Mouse (Mus musculus) kidney, postnatal 36 days (tissue): ENCODE measurements around the gene 1700029F12Rik.

ENCODE experiments used
- DNase-seq, 2 experiments: peaks; one replicate each; pipeline ENCODE4 v3.0.0; 2021 to 2022; ENCODE audit warnings: mixed read lengths in 2 of 2

The 1700029F12Rik gene

DNA sequence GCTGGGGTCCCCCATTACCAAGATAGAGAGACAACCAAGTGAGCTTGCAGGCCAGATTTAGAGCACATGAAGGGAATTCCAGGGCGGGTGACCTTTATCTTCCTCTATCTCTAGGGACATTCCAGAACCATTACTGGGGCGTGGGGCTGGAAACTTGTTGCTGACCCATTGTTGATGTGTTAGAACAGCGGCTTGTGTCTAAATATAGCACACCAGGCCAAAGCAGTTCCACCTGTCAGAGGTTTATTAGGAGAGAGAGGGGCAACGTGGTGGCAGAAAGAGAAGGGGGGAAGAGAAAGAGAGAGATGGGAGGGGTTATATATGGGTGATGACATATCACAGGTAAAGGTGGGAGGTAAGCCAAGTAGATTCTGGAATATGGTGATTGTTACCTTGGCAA, 12.3 kb downstream of the 1700029F12Rik start:
- DNase-seq: no peak

DNA sequence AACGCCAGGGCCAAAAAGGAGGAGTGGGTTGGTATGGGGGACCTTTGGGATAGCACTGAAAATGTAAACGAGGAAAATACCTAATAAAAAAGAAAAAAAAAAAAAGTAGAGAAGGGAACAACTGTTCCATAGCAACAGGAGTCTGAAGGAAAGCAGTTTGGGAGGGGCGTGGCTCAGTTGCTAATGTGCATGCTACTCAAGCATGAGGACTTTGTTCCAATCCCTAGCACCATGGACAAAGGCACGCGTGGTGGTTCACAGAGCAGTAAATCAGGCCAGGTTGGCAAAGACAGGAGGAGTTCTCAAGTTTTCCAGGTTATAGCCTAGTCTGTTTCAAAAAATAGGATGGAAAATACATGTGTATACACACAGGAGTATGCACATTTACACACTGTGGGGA, 14.0 kb downstream of the 1700029F12Rik start:
- DNase-seq: peak; percentile 9 to 40

DNA sequence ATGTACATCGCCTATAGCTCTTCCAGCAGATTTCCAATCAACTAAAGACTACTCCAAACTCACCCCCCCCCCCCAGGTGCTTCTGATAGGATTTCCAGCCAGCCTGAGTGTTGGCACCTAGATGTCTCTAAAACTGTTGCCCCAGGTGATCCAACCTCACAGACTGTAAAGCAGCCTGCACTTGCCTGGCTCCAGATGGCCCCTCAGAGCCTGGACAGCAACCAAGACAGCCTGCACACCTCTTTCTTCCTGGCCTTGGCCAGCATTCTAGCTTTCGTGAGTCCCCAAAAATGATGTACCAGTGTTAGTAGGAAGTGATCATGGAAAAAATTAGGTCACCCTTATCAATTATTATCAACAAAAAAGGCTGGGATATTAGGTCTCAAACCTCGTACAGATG, 16.5 kb downstream of the 1700029F12Rik start:
- DNase-seq: no peak

DNA sequence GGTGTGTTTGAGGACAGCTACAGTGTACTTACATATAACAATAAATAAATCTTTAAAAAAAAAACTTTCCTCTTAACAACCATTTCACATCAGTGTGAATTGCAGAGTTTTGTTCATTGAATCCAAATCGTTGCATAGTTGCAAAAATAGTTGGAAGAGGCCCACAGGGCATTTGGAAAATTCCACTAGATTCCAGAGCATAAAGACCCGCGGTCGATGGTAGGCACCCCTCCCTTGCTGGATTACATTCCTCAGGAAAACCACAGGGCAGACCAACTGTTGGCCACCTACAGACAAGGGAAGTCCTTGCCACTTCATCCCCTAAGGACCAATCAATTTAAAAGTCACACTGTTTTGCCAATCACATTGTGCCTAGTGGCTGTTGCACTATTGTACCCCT, 19.8 kb downstream of the 1700029F12Rik start:
- no peak for DNase-seq

DNA sequence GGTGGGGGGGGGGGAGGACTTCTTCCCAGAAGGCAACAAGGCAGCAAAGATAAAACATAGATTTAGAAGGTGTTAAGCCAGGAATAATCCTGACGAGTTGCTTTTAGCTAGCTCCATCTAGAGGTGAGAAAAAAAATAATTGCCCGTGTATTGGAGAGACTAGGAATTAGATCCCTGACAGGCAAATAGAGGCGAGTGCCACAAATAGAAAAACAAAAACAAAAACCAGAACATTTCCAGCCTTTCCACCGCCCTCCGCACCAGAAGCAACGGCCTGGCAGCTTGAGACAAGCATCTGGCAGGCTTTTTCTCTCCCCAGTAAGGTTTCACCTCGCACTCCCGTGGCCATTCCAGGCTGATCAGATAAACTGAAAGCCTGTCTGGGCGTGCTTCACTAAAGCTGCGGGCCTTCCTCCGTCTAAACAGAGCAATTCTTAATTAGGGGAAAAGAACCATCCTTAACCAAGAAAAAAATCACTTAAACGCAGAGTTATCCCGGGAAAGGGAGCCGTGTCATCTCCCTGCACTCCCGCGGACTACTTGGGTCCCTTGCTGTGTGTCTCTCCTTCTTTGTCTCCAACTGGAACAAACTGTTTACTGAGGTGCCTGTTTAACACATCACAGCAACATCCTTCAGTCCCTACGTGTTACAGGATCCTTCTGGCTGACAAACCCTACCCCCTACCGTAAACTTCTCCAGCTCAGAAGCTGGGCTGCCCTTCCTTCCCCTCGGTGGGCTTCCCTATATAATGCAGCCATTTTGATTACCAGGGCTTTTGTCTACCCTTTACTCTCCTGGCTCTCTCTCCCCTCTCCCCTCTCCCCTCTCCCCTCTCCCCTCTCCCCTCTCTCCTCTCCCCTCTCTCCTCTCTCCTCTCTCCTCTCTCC, 25.7 kb downstream of the 1700029F12Rik start:
- DNase-seq: peak; percentile 13 to 41

DNA sequence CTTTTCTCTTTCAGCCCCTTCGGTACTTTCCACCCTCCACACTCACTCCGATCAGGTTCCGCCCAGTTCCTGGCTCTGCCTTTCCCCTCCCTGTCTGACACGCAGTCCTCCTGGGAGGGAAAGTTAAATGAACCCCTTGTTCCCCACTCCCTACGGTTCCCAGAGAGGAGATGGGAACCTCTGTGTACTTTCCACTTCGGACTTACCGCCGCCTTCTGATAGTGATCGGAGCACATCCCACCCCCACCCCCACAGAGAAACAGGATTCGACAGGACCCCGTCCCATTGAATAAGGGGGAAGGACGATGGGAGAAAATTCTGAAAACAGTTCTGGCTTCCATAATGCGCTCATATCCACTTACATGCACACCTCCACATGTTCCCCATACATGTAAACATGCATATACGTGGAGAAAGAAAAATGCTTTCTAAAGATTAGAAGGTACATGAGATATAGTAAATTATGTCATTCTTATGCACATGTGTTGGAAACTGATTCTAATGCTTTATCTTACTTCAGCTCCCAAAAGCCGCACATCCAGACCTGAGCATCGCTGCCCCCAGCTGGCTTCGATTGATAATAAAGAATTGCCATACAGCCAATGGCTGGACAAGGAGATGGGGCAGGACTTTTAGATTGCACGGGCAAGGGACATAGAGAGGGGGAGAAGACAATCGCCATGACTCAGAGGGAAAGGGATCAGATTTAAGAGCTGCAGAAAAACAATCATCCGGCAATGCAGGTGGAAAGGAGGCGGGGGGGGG, 26.5 kb downstream of the 1700029F12Rik start:
- no peak for DNase-seq

DNA sequence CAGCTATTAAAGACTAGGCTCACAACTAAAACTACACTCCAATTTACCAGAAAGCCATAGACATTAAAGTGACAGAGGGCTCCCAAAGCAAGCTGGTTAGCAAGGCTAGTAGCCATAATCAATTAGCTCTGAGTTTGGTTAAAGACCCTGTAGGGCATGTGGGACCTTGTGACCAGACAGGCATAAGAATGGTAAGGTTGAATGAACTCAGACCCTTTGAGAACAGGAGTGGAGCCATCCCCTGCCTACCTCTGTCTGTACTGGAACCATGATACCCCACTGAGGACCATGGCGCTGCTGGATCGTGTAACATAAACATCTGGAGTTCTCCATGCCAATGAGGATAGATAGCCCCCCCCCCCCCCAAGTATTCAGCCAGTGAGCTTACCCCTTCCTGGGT, 27.4 kb downstream of the 1700029F12Rik start:
- DNase-seq: no peak

- DNase-seq: no peak
Measured at GRCm38 (mm10) chr13:96997080-96997479, 37.1 kb downstream of the 1700029F12Rik start.

DNA sequence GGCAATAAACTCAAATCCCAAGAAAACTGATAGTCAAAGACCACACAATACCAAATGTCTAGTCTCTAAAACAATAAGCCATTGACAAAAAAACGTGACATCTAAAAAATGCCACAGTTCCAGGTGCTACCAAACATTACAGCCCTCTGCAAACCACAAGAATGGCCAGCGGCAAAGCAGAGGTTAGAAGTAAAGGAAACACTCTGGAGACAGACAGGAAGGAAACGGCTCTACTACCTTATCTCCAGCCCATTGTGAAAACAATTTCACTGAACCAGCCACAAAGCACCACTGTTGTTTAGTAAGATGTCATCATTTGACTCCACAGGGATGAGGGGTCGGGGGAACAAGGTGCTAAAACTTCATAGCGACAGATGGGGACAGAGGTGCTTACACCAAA, 38.9 kb downstream of the 1700029F12Rik start:
- no peak for DNase-seq

GRCm38 (mm10) chr13:96993291-96993989, 40.7 kb downstream of the 1700029F12Rik start:
- peak; percentile 56 to 67 for DNase-seq

GRCm38 (mm10) chr13:96990561-96991265, 43.4 kb downstream of the 1700029F12Rik start:
- DNase-seq: peak; percentile 16 to 35

- DNase-seq: no peak
Measured at GRCm38 (mm10) chr13:96990045-96990444, 44.1 kb downstream of the 1700029F12Rik start.

- DNase-seq: no peak
Measured at GRCm38 (mm10) chr13:96989129-96989528, 45.0 kb downstream of the 1700029F12Rik start.

- DNase-seq: peak; percentile 45 to 46
Measured at GRCm38 (mm10) chr13:96985599-96986275, 48.4 kb downstream of the 1700029F12Rik start.

DNA sequence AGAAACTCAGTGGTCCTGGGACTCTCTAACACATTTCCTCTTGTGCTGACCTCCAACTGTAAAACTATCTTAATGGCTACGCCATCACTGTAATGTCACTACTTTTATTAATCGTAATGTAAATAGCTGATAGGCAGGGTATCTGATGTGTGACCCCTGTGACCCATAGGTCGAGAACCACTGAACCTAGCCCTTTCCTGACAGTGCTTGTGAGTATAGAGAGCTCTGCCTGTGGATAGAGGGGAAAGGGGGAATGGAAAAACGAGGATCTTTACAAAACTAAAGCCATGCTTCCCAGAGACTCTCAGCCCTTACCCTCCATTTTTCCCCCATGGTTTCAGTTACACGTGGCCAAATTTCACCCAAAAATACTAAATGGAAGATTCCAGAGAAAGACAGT, 49.5 kb downstream of the 1700029F12Rik start:
- no peak for DNase-seq

GRCm38 (mm10) chr13:96983251-96984126, 50.7 kb downstream of the 1700029F12Rik start:
- DNase-seq: peak; percentile 73 to 75

GRCm38 (mm10) chr13:96980561-96980960, 53.6 kb downstream of the 1700029F12Rik start:
- DNase-seq: no peak

DNA sequence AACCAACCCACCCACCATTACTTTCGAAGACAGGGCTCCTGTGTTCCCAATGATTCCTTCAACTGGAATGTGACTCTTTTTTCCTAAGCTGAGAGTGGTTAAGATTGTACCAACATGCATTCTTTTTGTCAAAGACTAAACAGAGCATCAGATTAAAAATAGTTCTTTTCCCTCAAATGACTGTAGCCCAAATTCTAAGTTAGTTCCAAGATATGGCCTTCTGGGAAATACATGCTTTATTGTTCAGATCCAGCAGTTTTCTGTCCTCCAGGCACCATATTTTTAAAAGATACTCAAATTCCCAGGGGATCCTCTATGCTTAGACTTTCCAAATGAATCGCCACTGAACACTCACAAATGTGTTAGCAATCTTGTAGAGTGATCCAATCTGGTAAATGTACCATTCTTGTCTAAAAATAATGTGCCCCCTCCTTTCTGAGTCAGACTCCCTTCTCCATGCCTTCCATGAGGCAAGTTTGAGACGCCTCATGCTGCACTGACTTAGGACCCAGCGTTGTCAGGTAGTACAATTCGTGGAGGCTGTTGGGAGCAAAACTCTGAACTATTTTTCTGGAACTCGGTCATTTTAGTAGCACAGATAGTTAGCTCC, 57.1 kb downstream of the 1700029F12Rik start:
- no peak for DNase-seq

DNA sequence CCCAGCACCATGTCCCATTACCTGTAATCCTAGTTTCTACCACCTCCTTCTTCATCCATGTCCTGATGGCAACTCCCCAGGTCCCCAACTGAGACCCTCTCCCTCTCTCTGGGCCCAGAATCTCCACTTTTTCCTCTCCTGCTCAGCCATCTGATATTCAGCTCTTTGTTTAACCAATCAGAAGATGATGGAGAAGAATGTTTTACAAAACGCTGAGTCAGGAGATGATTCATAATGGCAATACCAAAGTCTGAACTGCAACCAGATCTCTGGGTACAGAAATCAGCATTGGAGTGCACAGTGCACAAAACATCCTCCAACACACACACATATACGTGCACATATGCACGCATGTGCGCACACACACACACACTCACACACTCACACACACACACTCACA, 60.8 kb downstream of the 1700029F12Rik start:
- DNase-seq: no peak
